Mouse (Mus musculus) midbrain, embryonic 12.5 days (tissue): ENCODE data around the gene Ap1m2. TPM values are rescaled to one million over a fixed set of nuclear protein-coding genes. Genes with fewer than 3 reads are reported as not detected.
"Not testable (repeated sequence)": the region's sequence is repeated elsewhere in the genome, so short reads cannot be mapped to it uniquely, and the experiment has no call there.

Experiments used
- ATAC-seq: fragments of 200-750 bp; cut with Nextera tagmentation; 2 replicates; pipeline ENCODE4 v1.8.0; 2017; ENCODE audit warnings: low read depth, moderate TSS enrichment, moderate library complexity; ENCODE audit not compliant: low FRiP score
- H3K27ac ChIP-seq: fragments of 300-500 bp; sonication (generic); replicated peaks from 2 replicates; pipeline ENCODE4 v1.5.1; 2016; ENCODE audit warnings: mild to moderate bottlenecking
- H3K27me3 ChIP-seq: fragments of 300-500 bp; sonication (generic); 2 replicates; pipeline ENCODE4 v1.6.1; 2016; ENCODE audit warnings: mild to moderate bottlenecking
- H3K36me3 ChIP-seq: fragments of 300-500 bp; sonication (generic); 2 replicates; pipeline ENCODE4 v1.6.1; 2016
- H3K4me1 ChIP-seq: fragments of 300-500 bp; sonication (generic); 2 replicates; pipeline ENCODE4 v1.6.1; 2016
- H3K4me2 ChIP-seq: fragments of 300-500 bp; sonication (generic); replicated peaks from 2 replicates; pipeline ENCODE4 v1.6.1; 2016; ENCODE audit warnings: mild to moderate bottlenecking, moderate library complexity
- H3K4me3 ChIP-seq: fragments of 300-500 bp; sonication (generic); 2 replicates; pipeline ENCODE4 v1.5.1; 2016; ENCODE audit warnings: mild to moderate bottlenecking
- H3K9ac ChIP-seq: fragments of 300-500 bp; sonication (generic); replicated peaks from 2 replicates; pipeline ENCODE4 v1.6.1; 2016; ENCODE audit warnings: mild to moderate bottlenecking, moderate library complexity
- H3K9me3 ChIP-seq: fragments of 300-500 bp; sonication (generic); 2 replicates; pipeline ENCODE4 v1.6.1; 2016; ENCODE audit warnings: mild to moderate bottlenecking
- WGBS: fragments of 180-500 bp; shearing (Covaris S2); methylation state at CpG from one replicate; pipeline ENCODE4 v1.1.7; 2016; 5-methylcytosine and 5-hydroxymethylcytosine counted together
- polyA plus RNA-seq: library from polyadenylated mRNA; unstranded; fragments of >200 nt; fragmentation: Nextera tagmentation; extraction: Ambion mirVana; gene quantifications from 2 replicates; pipeline ENCODE4 v1.2.1, GENCODE M21; 2016

Gene Ap1m2
- polyA plus RNA-seq, 1 experiment from 2014 or later, result 0.78 TPM

DNA sequence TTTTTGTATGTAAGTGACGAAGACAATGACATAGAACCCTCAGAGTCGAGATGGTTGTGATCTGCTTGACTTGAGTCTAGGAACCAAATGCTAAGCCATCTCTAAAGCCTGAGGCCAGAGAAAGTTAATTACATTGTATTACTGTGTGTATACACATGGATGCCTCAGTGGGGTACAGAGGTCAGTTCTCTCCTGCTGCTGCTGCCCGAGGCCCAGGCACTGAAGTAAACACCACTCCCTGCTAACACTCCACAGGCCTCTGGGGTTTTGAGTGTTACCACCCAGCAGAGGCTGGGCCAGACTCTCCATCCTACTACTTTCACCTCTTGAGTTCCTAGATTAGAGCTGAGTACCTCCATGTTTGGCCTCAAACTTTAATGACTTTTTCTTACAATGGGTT is 28.1 kb downstream of the Ap1m2 start:
- Histone ChIP-seq H3K9ac (no peak overlapping the region), H3K27ac (no peak overlapping the region), H3K4me2 (no peak overlapping the region), H3K9me3 (no peaks in the 10 kb centered on the region), H3K36me3 (peaks cover 51% of the 10 kb centered on the region), H3K4me1 (peaks cover 22% of the 10 kb centered on the region), H3K4me3 (no peak overlapping the region), H3K27me3 (no peaks in the 10 kb centered on the region)
- WGBS, result 92% methylated on average over 3 of the region's 3 CpGs
- no peak for ATAC-seq

DNA sequence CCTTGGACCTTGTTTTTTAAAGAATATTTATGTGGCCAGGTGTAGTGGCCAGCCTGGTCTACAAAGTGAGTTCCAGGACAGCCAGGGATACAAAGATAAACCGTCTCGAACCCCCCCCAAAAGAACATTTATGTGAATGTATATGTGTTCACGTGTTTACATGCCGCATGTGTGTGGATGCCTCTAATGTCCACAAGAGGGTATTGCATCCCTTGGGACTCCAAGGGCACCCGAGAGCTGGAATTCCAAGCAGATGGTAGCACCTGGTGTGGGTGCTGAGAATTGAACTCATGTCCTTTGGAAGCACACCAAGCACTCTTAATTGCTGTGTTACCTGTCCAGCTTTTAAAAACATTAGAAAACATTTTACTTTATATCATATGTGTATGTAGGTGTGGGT is 28.5 kb downstream of the Ap1m2 start:
- 90% methylated on average over 5 of the region's 5 CpGs for WGBS
- H3K27ac ChIP-seq, result no peak overlapping the region
- H3K4me1 ChIP-seq, result peaks cover 18% of the 10 kb centered on the region
- no peak overlapping the region for H3K4me3 ChIP-seq
- no peaks in the 10 kb centered on the region for H3K9me3 ChIP-seq
- H3K9ac ChIP-seq, result no peak overlapping the region
- peaks cover 55% of the 10 kb centered on the region for H3K36me3 ChIP-seq
- ATAC-seq, result no peak
- H3K27me3 ChIP-seq, result no peaks in the 10 kb centered on the region
- no peak overlapping the region for H3K4me2 ChIP-seq

DNA sequence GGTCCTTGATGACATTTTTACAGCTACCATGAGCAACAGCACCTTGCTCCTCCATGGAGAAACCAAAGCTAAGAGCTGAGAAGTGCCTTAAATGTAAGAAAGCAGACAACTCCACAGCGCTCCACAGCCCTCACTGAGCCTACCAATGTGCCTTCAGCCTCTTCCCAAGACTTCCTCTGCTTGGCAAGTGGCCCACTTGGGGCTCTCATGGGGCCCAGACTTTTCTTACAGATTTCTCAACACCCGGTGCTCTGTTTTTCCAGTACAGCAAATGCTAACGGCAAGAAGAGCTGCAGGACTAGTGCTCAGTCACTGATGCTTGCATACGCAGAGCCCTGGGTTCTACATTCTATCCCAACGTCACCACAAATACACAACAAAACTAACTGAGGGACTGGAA is 34.4 kb downstream of the Ap1m2 start:
- Histone ChIP-seq H3K4me2 (no peak overlapping the region), H3K9me3 (no peaks in the 10 kb centered on the region), H3K27me3 (no peaks in the 10 kb centered on the region), H3K27ac (no peak overlapping the region), H3K9ac (no peak overlapping the region), H3K36me3 (peaks cover 93% of the 10 kb centered on the region), H3K4me1 (no peaks in the 10 kb centered on the region), H3K4me3 (no peak overlapping the region)
- no peak for ATAC-seq
- WGBS, result 98% methylated on average over 5 of the region's 5 CpGs

DNA sequence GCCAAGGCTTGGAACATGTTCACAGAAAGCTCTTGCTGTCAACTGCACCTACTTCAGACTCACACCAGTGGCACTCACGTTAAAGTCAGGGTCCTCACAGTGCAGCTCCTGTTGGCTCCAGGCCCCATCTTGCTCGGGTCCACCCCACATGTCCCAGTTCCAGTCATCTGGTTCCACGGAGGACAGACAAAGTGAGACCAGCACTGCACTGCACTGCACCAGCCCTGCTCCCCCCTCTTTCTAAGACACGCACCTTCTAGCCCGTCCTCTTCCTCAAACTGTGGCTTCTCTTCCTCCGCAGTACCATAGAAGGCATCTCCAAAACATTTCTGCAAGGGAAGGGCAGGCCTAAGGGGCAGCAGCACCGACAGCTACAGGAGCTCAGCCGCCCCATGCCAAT is 35.8 kb downstream of the Ap1m2 start:
- no peak overlapping the region for H3K27ac ChIP-seq
- H3K9me3 ChIP-seq, result no peaks in the 10 kb centered on the region
- no peak overlapping the region for H3K4me2 ChIP-seq
- H3K27me3 ChIP-seq, result no peaks in the 10 kb centered on the region
- H3K9ac ChIP-seq, result no peak overlapping the region
- no peaks in the 10 kb centered on the region for H3K4me1 ChIP-seq
- WGBS, result 88% methylated on average over 8 of the region's 8 CpGs
- H3K4me3 ChIP-seq, result no peak overlapping the region
- H3K36me3 ChIP-seq, result peaks cover 96% of the 10 kb centered on the region
- ATAC-seq, result no peak

DNA sequence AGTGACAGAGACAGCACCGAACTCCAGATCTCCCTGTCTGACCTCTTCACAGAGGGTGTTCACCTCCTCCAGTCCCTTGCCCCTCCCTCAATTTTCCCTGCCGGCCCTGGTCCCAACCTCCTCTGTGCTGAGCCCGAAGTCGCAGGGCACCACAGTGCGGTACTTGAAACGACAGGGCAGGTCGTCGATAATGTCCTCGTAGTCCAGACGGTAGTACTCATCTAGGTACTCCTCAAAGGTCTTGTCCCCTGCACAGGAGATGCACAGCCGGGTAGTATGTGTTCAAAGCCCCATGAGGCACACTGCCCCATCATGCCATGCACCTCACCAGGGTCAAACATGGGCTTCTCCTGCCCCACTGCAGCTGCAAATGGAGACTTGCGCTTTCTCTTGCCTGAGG is 36.4 kb downstream of the Ap1m2 start:
- ATAC-seq, result no peak
- Histone ChIP-seq H3K4me1 (no peaks in the 10 kb centered on the region), H3K27me3 (no peaks in the 10 kb centered on the region), H3K9ac (no peak overlapping the region), H3K4me2 (no peak overlapping the region), H3K9me3 (no peaks in the 10 kb centered on the region), H3K4me3 (no peak overlapping the region), H3K36me3 (peaks cover 96% of the 10 kb centered on the region), H3K27ac (no peak overlapping the region)
- WGBS, result 90% methylated on average over 12 of the region's 12 CpGs

DNA sequence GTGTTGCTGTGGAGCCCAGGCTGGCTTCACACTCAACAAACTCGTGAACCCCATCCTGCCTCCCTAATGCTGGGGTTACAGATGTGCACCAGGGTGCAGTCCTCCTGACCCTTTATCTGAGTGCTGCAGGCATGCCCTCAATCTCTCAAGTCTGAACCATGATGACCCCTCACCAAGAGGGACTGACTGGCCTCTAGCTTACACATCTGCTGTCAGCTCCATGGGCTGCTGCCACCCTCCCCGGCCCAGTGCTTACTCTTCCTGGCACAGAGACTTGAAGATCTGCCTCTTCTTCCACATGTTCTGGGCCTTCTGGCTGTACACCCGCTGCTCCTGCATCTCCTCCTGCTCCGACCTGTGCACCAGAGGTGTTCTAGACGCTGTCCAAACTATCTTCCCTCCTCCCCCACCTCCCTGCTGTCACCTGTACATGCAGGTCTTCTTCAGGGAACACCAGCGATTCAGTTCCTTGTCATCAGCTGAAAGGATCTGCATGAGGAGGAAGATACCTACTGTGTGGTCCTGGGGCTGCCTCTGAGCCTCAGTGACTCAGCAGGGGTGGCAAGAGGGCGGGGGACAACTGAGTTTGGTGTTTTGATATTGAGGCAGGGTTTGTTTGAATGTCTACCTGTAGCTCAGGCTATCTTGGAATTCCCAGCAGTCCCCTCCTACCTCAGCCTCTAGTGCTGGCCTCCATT is 37.0 kb downstream of the Ap1m2 start:
- peaks cover 98% of the 10 kb centered on the region for H3K36me3 ChIP-seq
- ATAC-seq, result no peak
- H3K4me1 ChIP-seq, result no peaks in the 10 kb centered on the region
- no peaks in the 10 kb centered on the region for H3K27me3 ChIP-seq
- no peak overlapping the region for H3K4me3 ChIP-seq
- no peaks in the 10 kb centered on the region for H3K9me3 ChIP-seq
- H3K9ac ChIP-seq, result no peak overlapping the region
- H3K4me2 ChIP-seq, result no peak overlapping the region
- WGBS, result 83% methylated on average over 7 of the region's 7 CpGs
- no peak overlapping the region for H3K27ac ChIP-seq

DNA sequence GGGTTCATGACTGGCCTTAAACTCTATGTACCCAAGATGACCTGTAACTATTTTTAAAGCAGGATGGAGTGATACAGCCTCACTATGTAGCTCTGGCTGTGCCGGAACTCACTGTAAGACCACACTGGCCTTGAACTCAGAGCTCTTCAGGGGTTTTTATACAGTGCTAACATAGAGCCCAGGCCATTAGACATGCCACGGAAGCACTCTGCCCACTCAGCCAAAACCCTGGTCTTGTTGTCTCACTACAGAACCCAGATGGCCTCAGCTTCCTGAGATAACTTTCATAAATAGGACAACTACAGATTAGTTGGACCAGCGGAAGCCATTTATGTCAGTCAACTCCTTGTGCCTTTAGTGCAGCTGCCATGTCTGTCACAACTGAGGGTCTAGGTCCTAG is 37.8 kb downstream of the Ap1m2 start:
- peaks cover 96% of the 10 kb centered on the region for H3K36me3 ChIP-seq
- no peaks in the 10 kb centered on the region for H3K9me3 ChIP-seq
- no peak overlapping the region for H3K9ac ChIP-seq
- H3K27me3 ChIP-seq, result no peaks in the 10 kb centered on the region
- no peak for ATAC-seq
- no peak overlapping the region for H3K4me2 ChIP-seq
- H3K4me1 ChIP-seq, result no peaks in the 10 kb centered on the region
- WGBS, result 92% methylated on average over 3 of the region's 3 CpGs
- H3K27ac ChIP-seq, result no peak overlapping the region
- H3K4me3 ChIP-seq, result no peak overlapping the region

DNA sequence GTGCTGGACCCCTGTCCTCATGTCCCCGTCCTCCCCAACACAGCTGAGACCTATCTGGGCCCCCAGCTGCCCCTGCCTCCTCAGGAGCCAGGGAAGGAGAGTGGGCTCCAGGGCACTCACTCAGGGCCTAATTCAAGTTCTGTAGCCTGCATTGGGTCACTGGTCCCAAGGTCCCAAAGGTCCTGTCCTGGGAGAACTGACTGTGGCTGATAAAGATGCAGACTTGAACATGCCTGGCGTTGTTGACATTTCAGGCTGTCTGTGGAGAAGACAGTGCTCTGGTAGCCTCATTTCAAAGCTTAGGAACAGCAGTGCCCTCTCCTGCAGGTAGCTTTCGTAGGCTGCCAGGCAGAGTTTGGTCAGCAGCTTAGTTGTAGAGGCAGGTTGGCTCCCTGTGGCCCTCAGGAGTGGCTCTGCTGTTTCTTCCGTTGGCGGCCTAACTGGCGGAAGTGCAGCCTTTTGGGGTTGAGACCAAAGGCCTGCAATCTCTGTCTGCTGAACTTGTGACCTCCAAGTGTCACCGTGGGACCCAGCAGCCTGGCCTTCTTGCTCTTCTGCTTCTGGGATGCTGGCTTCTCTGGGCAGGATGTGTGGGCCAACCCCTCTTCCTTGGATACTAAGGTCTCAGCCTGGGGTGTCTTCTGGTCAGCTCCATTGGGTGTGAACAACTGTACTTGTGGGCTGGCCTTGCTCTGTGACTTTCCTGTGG is 38.5 kb downstream of the Ap1m2 start:
- Histone ChIP-seq H3K9ac (no peak overlapping the region), H3K27ac (no peak overlapping the region), H3K4me2 (no peak overlapping the region), H3K4me3 (no peak overlapping the region), H3K27me3 (no peaks in the 10 kb centered on the region), H3K9me3 (no peaks in the 10 kb centered on the region), H3K36me3 (peaks cover 96% of the 10 kb centered on the region), H3K4me1 (no peaks in the 10 kb centered on the region)
- ATAC-seq, result no peak
- 83% methylated on average over 7 of the region's 7 CpGs for WGBS

DNA sequence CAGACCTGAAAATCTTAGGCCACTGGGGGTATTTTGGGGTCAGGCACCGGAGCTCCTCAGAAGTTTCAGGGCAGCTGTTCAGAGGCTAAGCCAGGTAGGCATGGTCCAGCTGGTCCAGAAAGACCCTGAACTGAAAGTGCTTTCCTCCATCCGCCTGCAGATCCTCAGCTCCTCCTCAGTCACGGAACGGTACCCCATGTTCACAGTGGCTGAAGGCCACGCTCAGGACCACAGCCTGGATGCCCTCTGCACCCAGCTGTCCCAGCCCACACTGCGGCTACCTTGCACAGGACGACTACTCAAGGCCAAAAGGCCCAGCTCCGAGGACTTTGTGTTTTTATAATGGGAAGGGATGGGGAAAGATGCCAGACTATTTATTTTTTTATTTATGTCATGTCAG is 39.0 kb downstream of the Ap1m2 start:
- Histone ChIP-seq H3K27me3 (no peaks in the 10 kb centered on the region), H3K4me3 (no peak overlapping the region), H3K4me2 (no peak overlapping the region), H3K9ac (no peak overlapping the region), H3K27ac (no peak overlapping the region), H3K4me1 (no peaks in the 10 kb centered on the region), H3K36me3 (peaks cover 98% of the 10 kb centered on the region), H3K9me3 (no peaks in the 10 kb centered on the region)
- no peak for ATAC-seq
- 85% methylated on average over 8 of the region's 8 CpGs for WGBS

DNA sequence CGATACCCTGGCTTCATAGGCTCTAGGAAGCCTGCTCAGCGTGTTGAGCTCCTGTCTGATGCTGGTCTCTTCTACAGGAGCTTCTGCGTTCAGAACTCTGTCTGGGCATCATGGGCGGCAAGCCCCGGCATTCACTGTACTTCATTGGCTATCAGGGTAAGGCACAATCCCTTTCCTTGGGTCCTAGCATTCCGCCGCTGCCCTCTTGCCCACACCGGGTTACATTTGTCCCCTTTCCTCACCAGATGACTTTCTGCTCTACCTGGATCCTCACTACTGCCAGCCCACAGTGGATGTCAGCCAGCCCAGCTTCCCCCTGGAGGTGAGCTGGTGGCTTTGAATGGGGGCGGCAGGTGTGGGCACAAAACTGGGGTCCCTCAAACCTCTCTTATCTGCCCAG is 39.7 kb downstream of the Ap1m2 start:
- Histone ChIP-seq H3K27ac (no peak overlapping the region), H3K4me3 (no peak overlapping the region), H3K9ac (no peak overlapping the region; the same call in 1 of the 2 replicates), H3K4me2 (no peak overlapping the region), H3K27me3 (no peaks in the 10 kb centered on the region), H3K9me3 (no peaks in the 10 kb centered on the region), H3K4me1 (no peaks in the 10 kb centered on the region), H3K36me3 (peaks cover 95% of the 10 kb centered on the region)
- no peak for ATAC-seq
- 92% methylated on average over 9 of the region's 9 CpGs for WGBS

DNA sequence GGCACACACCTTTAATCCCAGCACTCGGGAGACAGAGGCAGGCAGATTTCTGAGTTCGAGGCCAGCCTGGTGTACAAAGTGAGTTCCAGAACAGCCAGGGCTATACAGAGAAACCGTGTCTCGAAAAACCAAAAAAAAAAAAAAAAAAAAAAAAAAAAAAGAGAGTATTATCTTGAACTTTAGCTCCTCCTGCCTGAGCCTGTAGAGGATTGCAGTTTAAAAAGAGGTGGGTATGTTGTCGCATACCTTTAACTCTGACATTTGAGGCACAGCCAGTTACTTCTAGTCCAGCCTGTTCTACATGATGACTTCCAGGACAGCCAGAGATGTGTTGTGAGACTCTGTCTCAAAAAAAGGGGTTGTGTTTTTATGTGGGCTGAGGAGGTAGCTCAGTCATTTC is 42.5 kb downstream of the Ap1m2 start:
- not testable (repeated sequence) for H3K4me2 ChIP-seq, H3K9ac ChIP-seq, ATAC-seq, H3K27ac ChIP-seq, H3K27me3 ChIP-seq, H3K4me3 ChIP-seq, H3K9me3 ChIP-seq
- H3K4me1 ChIP-seq, result peaks cover 16% of the 10 kb centered on the region
- H3K36me3 ChIP-seq, result peaks cover 74% of the 10 kb centered on the region
- WGBS, result 91% methylated on average over 5 of the region's 5 CpGs

DNA sequence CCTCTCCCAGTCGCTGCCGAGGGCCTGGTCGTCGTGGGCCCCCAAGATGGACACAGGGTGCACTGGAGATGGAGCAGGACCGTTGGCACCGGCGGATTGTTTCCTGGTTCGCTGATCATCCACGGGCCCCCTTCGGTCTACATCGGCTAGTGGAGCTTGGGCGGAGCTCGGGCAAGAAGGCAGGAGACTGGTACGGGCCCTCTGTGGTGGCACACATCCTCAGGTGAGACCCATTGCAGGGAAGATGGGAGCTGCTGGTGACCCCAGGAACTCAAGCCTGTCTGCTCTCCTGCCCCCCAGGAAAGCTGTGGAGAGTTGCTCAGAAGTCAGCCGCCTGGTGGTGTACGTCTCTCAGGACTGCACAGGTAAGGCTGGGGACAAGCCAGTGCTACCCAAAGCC is 43.8 kb downstream of the Ap1m2 start:
- H3K4me2 ChIP-seq, result no peak overlapping the region
- ATAC-seq, result no peak
- H3K27me3 ChIP-seq, result no peaks in the 10 kb centered on the region
- WGBS, result 92% methylated on average over 16 of the region's 16 CpGs
- H3K27ac ChIP-seq, result no peak overlapping the region
- no peaks in the 10 kb centered on the region for H3K9me3 ChIP-seq
- H3K36me3 ChIP-seq, result peaks cover 61% of the 10 kb centered on the region
- H3K9ac ChIP-seq, result no peak overlapping the region
- peaks cover 19% of the 10 kb centered on the region for H3K4me1 ChIP-seq
- H3K4me3 ChIP-seq, result no peak overlapping the region
